Mouse (Mus musculus) NIH3T3 (cell line): ENCODE results near the gene Rpl7a.
A peak's percentile ranks its signal among the peaks of the same experiment; 100 is the strongest.
"Not testable (repeated sequence)": the region's sequence is repeated elsewhere in the genome, so short reads cannot be mapped to it uniquely, and the experiment has no call there.

Source experiments
- DNase-seq: peaks from one replicate; pipeline ENCODE4 v3.0.0-alpha.2; 2012; ENCODE audit warnings: low read depth

Gene Rpl7a

DNA sequence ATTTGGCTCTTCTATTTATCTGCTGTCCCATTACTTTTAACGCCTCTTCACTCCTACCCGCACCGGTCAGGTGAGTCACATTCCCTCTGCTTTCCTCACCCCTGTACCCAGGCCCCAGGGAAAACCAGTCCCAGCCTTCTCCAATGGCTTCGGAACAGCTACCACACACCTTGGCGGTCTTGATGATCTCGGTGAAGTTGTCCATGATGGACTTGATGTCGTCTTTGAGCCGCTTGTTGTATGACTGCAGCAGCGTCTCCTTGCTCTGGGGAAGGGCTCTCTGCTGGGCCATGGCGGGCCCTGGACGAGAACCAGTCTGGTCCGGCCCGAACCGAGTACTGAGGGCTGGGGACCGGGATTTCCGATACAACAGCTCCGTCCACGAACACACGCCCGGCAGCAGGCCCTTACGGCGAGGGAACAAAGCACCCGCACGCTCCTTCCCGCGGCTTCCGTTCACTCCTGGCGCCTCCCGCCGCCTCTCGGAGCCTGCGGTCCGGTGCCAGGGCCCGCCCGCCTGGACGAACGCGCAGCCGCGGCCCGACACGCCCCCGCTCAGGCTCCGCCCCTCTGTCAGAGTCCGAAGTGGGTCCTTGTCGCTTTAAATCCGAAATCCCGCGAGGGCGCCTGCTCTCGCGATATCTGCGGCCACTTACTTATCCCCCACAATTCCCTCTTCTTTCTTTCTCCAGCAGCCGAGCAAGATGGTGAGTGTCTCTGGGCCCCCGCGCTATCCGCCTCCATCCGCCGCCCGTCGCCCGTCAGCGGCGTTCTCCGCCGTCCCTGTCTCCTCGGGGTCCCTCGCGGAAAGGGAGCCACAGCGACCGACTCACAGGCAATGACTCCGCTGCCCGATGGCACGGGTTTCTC lies at the start of gene Rpl7a, which contains the start of gene Med22:
TSS of gene Rpl7a (plus strand) at position 641 of the 870 bp plus-strand sequence.
TSS of gene Med22 (minus strand) at position 554 of the 870 bp plus-strand sequence.
- peak; percentile 100 for DNase-seq

DNA sequence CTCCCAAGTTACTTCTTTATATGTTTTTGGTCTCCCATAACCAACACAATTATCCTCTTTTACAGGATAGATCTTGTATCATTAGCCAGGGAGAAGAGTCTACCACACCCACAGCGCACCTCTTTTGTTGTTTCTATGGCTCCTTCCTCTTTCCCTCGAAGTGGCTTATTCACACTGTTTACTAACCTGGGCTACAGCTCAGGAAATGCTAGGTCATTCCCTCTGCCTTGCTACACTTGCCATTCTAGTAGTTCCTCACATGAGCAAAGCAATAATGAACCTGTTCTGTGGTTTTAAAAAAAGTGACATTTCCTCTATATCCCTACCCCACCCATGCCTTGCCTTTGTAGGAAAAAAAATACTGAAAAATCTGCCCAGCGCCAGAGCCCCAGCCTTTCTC lies 47.7 kb upstream of the Rpl7a start:
- no peak for DNase-seq

DNA sequence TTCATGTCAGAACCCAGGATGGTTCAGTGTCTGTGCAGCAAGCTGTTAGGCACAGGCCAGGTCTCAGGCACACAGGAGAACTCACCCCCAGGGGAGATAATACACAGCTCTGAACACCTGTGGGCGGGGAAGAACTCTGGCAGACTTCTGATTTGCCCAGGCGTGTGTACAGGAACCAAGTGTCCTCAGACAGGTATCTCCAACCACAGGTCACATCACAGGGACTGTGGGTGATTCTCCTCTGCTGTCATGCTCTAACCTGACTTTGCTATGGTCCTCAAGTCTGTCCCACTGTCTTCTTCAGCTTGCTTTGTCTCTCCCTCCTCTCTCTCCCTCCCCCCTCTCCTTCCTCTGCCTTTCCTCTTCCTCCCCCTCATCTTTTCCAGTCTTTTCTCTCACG lies 45.7 kb upstream of the Rpl7a start, which contains the start of gene Abo:
TSS of gene Abo (minus strand) at position 101 of the 400 bp plus-strand sequence.
- DNase-seq, result no peak

DNA sequence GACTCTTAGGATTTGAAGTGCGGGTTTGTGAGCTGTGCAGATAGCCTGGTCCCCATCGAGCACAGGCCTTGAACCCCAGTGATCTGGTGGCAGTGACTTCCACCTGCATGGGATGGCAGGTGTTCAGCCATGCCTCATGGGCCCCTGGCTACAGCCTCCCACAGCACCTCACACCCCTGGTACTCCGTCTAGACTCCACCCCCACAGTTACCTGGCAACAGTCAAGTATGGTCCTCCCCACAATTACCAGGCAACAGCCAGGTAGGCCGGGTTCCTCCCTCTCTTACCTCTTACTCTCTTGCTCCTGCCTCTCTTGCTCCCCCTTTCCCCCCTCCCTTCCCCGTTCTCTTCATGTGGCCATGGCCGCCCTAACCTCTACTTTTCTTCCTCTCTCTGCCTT lies 39.9 kb upstream of the Rpl7a start:
- no peak for DNase-seq

DNA sequence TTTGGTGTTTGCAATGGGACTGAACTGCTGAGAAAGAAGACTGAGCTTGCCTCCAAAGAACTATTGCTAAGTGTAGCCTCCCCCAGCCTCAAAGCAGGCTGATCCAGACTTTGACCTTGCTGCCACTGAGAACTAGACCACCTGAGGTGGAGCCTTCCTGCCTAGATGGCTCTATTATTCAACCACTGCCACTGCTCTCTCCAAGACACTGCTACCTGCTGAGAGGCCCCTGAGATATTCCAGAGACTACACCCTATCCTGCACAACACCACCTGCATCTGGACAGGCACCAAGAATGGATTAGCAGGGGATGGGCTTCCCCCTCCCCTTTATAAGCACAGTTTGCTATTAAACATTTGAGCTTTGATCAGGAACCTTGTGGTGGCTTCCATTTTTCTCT lies 32.0 kb upstream of the Rpl7a start:
- DNase-seq, result no peak

DNA sequence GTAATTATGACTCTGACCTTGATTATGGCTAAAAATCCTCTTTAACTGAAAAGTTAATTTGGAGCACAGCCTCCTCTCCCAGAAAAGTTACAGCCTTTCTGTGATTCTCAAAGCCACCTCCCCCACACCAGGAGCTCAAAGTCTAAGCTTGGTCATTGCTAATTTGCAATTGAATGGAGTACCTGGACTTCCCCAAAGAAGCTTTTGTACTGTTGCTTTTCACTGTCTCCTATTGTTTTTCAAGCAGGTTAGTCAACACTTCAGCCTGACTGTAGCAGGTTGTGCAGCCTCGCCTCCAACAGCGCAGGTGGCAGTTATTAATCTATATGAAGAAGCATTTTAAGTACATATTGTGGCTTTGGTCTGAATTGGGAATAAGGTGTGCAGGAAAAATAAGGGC lies 25.0 kb upstream of the Rpl7a start:
- DNase-seq, result not testable (repeated sequence)

DNA sequence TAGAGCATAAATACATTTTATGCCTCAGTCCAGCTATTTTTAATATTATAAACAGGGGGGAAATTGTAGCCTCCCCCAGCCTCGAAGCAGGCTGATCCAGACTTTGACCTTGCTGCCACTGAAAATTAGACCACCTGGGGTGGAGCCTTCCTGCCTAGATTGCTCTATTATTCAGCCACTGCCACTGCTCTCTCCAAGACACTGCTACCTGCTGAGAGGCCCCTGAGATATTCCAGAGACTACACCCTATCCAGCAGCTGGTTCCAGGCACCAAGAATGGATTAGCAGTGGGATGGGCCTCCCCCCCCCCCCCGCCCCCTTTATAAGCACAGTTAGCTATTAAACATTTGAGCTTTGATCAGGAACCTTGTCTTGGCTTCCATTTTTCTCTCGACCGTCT lies 24.4 kb upstream of the Rpl7a start:
- not testable (repeated sequence) for DNase-seq

DNA sequence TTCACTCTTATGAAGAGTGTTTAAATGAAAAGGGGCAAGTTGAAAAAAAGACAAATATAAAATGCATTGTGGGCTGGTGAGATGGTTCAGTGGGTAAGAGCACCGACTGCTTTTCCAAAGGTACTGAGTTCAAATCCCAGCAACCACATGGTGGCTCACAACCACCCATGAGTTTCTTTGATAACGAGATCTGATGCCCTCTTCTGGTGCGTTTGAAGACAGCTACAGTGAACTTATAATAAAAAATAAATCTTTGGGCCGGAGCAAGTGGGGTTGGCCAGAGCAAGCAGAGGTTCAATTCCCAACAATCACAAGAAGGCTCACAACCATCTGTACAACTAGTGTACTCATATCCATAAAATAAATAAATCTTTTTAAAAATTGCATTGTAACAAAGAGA lies 14.7 kb upstream of the Rpl7a start:
- DNase-seq, result no peak

DNA sequence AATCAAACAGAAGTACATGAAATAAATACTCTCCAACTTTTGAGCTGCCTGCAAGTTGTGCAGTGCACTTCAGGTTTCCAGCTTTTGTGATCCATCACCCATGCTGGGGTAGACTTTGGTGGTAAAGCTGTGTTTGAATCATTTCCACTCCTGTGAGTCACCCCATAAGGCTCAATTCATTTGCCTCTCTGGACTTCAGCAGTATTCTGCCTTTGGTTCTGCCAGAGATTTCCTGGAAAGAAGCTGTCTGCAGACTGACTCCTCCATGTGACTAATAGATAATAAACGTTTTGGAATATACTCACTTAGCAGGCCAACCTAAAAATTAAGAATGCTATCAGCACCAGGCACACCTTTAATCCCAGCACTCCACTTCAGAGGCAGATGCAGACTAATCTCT lies 9.8 kb upstream of the Rpl7a start:
- peak; percentile 63 for DNase-seq

DNA sequence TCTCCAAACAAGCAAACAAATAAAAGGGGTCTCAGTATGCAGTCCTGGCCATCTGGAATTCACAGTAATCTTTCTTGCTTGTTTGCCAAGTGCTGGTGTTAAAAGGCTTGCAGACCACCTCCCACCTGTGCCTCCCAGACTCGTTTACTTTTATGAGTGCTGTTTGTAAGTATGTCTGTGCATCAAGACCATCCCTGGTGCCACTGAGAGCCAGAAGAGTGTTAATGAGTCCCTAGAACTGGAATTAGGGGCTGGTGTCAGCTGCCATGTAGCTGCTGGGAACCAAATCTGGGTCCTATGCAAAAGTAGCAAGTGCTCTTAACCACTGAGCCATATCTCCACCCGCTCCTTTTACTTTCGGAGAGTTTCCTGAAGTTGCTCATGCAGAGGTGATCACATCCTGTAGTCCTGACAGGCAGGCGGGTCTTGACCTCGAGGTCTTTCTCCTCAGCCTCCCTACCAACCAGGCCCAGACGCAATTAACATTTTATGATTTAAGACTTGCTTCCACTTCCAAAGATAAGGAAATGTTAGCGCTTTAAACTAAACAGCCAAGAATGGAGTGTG lies 8.6 kb upstream of the Rpl7a start:
- DNase-seq, result no peak

DNA sequence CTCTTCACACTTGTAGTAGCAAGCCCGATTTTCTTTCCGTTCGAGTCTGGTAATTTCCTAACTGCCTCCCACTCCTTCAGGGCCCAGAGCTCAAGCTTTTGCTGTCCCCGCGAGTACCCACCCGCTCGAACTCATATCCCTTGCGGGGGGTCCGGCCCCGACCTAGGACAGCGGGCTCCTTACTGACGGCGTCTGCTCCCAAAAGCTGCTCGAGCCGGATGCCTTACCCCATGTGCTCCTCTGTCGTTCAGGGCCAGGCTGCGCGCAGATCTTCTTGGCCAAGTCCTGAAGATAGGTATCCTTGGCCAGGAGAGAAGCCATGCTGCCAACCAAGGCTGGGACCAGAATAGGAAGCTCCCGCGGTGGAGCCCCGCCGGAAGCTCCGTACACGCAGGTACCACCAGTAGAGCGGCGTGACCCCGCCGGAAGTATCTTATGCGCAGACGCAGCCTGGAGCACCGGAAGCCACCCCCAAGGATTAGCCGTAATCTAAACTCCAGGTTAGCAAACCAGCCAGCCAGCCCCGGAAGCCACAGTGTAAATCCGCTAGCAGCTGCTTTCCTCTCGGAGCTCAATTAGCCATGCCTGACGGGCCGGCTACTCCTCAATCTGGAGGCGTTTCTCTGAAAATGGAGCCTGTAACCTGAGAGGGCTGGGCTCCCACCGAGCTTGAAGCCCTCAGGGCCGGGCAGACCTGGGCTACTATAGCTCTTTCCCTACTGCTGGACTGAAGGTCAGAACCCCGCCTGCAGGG lies 7.9 kb upstream of the Rpl7a start, which contains the start of gene Surf6:
TSS of gene Surf6 (minus strand) at position 413 of the 754 bp plus-strand sequence.
- DNase-seq, result peak; percentile 94

DNA sequence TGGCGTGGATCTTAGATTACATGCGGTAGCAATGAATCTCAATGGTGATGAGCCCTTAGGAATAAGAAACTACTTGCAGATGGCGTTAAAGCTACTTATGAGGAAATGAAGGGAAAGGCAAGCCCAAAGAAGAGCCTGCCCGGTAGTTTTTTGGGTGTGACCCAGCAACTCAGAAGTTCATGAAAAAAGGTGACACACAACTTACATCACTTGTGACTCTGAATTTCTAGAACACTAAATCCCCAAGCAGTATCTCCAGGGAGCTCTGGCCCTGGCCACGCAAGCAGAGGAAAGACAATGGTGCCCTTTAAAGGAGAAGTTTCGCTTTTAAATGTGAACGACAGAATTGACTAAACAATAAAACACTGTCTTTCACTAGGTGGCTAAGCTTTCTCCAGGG lies 7.3 kb upstream of the Rpl7a start:
- no peak for DNase-seq

DNA sequence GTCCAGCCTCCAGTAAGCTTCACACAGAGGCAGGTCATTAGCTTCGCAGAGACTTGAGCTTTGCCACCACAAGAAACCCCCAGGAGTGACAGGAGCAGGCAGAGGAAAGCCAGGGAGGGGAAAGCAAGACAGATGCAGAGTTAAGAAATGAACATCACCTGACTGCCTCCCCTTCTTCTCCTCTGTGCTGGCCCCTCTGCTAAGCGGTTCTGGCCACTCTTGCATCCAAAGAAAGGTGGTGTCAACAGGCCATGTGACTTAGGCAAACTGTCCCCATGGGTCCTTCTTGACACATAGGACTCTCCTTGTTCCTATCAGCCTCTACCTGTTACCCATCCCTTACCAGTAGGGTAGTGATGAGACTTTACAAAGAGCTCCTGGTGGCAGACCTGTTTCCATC lies 4.6 kb upstream of the Rpl7a start:
- no peak for DNase-seq

DNA sequence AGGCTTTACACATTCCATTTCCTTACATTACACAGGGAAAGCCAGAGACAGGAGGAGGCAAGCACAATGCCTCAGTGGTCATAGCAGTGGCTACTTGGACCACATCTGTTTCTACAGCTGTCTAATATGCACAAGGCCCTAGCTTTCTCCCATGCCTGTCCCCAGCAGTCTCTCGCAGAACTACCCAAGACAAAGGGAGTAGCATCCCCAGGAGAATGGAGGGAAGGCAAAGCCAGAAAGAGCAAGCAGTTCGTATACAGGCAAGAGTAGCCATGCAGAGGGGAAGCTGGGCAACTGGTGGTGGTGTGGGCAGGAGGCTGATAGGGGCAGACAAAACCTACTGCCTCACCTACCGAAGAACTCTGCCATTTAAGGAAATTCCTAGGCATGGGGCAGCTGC lies 4.1 kb upstream of the Rpl7a start:
- no peak for DNase-seq

DNA sequence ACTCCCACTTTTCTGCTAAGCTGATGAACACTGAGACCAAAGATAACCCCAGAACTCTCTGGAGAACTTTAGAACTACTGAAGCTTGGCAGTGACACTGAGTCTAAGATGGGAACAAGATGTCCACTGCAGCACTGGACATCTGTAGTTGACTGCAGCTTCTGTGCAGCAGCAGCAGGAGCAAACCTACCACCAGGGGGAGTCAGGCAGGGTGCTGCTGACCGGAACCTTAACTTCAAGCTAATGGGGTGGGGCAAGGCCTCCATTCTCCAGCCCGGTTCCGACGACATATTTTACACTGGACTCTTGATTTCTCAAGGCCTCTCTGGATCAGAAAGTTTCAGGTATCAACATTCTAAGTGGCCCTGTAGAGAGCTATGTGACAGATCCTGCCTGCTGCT lies 3.5 kb upstream of the Rpl7a start:
- peak; percentile 76 for DNase-seq

DNA sequence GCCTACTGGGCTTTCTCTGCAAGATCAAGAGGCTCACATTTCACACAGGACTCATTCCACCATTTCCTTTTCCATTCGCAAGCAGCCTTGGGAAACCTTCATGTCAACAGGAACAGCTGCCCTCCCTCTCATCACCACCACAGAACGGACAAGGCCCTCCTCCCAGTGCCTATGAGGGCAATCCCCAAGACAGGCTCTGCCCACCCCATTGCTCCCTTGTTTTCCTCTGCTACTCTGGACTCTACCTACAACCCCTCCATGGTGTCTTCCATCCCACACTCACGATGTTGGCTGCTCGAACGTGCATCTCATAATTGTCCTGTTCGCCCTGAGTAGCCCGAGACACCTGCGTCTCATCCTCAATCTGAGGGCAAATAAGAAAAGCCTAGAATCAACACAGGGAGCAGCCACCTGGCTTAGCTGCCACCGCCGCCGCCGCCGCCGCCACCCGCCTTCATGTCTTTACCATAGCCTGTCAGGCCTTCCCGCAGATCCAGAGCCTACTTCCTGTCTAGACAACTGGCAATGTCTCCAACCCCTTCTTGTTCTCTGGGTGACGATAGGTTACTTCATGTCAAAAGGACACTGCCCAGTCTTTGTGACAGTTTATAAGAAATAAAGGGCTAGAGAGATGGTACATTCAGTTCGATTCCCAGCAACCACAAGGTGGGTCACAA lies 1.7 kb upstream of the Rpl7a start:
- no peak for DNase-seq

DNA sequence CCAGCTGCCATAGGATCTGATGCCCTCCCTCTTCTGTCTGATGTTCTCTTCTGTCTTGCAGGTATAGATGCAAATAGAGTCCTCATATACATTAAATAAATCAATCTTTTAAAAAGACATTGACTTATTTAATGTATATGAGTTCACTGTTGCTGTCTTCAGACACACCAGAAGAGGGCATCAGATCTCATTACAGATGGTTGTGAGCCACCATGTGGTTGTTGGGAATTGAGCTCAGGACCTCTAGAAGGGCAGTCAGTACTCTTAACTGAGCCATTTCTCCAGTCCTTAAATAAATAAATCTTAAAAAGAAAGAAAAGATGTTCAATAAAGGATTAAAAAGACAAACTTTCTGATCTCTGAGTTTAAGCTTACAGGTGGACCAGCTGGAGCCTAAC lies 1.2 kb upstream of the Rpl7a start:
- no peak for DNase-seq

DNA sequence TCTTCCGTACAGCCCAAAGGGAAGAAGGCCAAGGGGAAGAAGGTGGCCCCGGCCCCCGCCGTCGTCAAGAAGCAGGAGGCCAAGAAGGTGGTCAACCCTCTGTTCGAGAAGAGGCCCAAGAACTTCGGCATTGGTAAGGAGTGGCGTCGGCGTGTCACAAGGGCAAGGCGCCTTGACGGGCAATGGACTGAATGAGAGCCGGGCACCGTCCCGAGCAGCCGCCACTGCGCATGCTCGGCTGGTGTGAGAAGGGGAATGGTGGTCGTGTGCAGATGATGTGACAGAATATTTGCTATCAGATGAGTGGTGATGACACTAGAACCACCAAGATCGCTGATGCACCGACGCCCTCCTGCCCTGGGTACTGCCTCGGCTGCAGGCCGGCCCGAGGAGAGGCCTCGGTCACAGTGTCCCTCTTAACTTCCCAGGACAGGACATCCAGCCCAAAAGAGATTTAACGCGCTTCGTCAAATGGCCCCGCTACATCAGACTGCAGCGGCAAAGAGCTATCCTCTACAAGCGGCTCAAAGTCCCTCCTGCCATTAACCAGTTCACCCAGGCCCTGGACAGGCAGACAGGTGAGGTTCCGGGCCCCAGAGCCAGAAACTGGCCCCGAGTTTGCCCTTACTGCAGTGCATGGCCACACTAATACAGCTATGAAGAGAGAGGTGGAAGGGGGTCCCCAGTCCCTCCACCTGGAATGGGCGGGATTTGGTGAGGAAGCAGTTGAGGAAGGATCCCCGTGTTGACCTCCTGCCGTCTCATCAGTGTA lies 616 bp downstream of the Rpl7a start:
- DNase-seq, result peak; percentile 67

DNA sequence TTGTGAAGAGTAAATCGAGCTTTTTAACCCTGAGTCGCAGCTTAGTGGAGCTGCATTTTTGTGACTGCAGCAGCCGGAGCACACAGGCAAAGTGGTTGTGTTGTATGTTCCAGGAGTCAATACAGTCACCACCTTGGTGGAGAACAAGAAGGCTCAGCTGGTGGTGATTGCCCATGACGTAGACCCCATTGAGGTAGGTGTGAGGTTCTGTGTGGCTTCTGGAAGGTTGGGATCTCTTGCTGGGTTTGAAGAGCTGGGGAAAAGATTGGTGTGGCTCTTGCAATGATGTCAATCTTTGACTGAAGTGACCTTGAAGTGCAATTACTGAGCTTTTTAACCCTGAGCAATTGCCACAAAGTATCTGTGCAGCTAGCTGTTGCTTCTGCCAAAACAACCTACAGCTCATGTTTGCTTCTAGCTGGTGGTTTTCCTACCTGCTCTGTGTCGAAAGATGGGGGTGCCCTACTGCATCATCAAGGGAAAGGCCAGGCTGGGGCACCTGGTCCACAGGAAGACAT lies 1.7 kb downstream of the Rpl7a start:
- no peak for DNase-seq

DNA sequence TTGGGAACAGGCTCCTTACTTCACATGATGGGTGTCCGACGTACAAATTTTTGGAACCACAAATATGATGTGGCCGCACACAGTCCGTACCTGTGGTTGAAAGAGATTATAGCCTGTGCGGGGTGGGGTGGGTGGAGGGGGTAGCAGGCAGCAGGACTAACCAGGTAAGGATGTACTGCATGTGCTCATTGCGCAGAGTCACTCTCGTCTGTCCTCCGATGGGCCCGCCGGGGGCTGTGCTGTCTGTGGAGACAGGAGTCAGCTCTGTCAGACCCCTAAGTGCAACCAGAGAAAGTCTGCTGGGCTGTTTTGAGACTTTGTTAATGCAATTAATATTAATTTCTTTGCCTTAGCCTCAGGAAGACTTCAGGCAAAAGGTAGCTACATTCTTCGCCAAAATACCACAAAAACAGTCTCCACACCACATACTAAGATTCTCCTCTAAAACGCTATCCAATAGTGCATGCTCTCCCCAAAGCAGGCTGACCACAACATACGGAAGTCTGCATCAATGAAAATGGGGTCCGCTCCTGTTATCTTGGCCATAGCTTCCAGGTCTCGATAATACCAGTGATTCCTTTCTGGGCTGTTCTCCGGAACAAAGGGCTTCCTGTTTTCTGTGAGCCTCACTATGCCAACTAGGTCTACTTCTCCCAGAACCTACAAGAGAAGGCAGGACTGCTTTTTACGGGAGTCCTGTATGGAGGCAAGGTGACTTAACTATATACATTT lies 3.0 kb downstream of the Rpl7a start:
- DNase-seq, result no peak
